Mouse (Mus musculus): ENCODE results near the gene Atpaf1.

The Atpaf1 gene

GRCm38 (mm10) chr4:115815606-115816005 is 31.0 kb downstream of the Atpaf1 start:
- no peak for DNase-seq

GRCm38 (mm10) chr4:115820199-115820598 is 35.6 kb downstream of the Atpaf1 start:
- DNase-seq = no peak

- no peak for DNase-seq
Measured at GRCm38 (mm10) chr4:115820944-115821343, 36.3 kb downstream of the Atpaf1 start.

GRCm38 (mm10) chr4:115821431-115821830 is 36.8 kb downstream of the Atpaf1 start:
- no peak for DNase-seq

- DNase-seq = no peak
Measured at GRCm38 (mm10) chr4:115821928-115822327, 37.3 kb downstream of the Atpaf1 start.

- no peak for DNase-seq
Measured at GRCm38 (mm10) chr4:115824178-115824577, 39.6 kb downstream of the Atpaf1 start.

GRCm38 (mm10) chr4:115825271-115825670 is 40.7 kb downstream of the Atpaf1 start:
- no peak for DNase-seq

- DNase-seq = no peak
Measured at GRCm38 (mm10) chr4:115827066-115827465, 42.5 kb downstream of the Atpaf1 start.

GRCm38 (mm10) chr4:115827535-115827887 is 42.9 kb downstream of the Atpaf1 start:
- DNase-seq = no peak

GRCm38 (mm10) chr4:115827888-115828571 is 43.4 kb downstream of the Atpaf1 start, which contains the start of gene Mob3c:
Mob3c (plus strand) TSS chr4:115828092.
- peak; percentile 63 for DNase-seq

- no peak for DNase-seq
Measured at GRCm38 (mm10) chr4:115828572-115828902, 43.9 kb downstream of the Atpaf1 start.

GRCm38 (mm10) chr4:115830491-115830890 is 45.9 kb downstream of the Atpaf1 start:
- no peak for DNase-seq

- DNase-seq = no peak
Measured at GRCm38 (mm10) chr4:115831221-115831620, 46.6 kb downstream of the Atpaf1 start.

- no peak for DNase-seq
Measured at GRCm38 (mm10) chr4:115832040-115832439, 47.4 kb downstream of the Atpaf1 start.

- DNase-seq = no peak
Measured at GRCm38 (mm10) chr4:115835576-115835975, 51.0 kb downstream of the Atpaf1 start.

- DNase-seq = no peak
Measured at GRCm38 (mm10) chr4:115838196-115838595, 53.6 kb downstream of the Atpaf1 start.

GRCm38 (mm10) chr4:115838696-115839641 is 54.4 kb downstream of the Atpaf1 start, which contains the start of gene Mknk1:
Mknk1 (plus strand) TSS chr4:115839198.
- DNase-seq = peak; percentile 95

- no peak for DNase-seq
Measured at GRCm38 (mm10) chr4:115839956-115840355, 55.3 kb downstream of the Atpaf1 start.

- DNase-seq = no peak
Measured at GRCm38 (mm10) chr4:115840842-115841241, 56.2 kb downstream of the Atpaf1 start.

- no peak for DNase-seq
Measured at GRCm38 (mm10) chr4:115846656-115847055, 62.0 kb downstream of the Atpaf1 start.

GRCm38 (mm10) chr4:115847377-115847776 is 62.8 kb downstream of the Atpaf1 start:
- peak; percentile 83 for DNase-seq

- no peak for DNase-seq
Measured at GRCm38 (mm10) chr4:115848083-115848482, 63.5 kb downstream of the Atpaf1 start.

- DNase-seq = no peak
Measured at GRCm38 (mm10) chr4:115848990-115849677, 64.5 kb downstream of the Atpaf1 start.
